Mouse (Mus musculus) neural tube, embryonic 12.5 days (tissue): ENCODE measurements at regions not wholly inside any gene's neighbourhood (a gene's known extent, or its start where the extent isn't known, plus 50 kb on each side); places are given as distances from the start of the nearest gene placed in this dataset.

Experiments used
- ATAC-seq: fragments of 200-750 bp; cut with Nextera tagmentation; 2 replicates; pipeline ENCODE4 v1.8.0; 2017; ENCODE audit warnings: low read depth, mild to moderate bottlenecking, moderate TSS enrichment, moderate library complexity; ENCODE audit not compliant: low FRiP score
- H3K27ac ChIP-seq: fragments of 300-500 bp; sonication (generic); 2 replicates; pipeline ENCODE4 v1.5.1; 2016
- H3K27me3 ChIP-seq: fragments of 300-500 bp; sonication (generic); replicated peaks from 2 replicates; pipeline ENCODE4 v1.6.1; 2016; ENCODE audit warnings: mild to moderate bottlenecking
- H3K36me3 ChIP-seq: fragments of 300-500 bp; sonication (generic); 2 replicates; pipeline ENCODE4 v1.6.1; 2016; ENCODE audit warnings: mild to moderate bottlenecking
- H3K4me1 ChIP-seq: fragments of 300-500 bp; sonication (generic); 2 replicates; pipeline ENCODE4 v1.6.1; 2016
- H3K4me2 ChIP-seq: fragments of 300-500 bp; sonication (generic); replicated peaks from 2 replicates; pipeline ENCODE4 v1.6.1; 2016; ENCODE audit warnings: mild to moderate bottlenecking
- H3K4me3 ChIP-seq: fragments of 300-500 bp; sonication (generic); 2 replicates; pipeline ENCODE4 v1.5.1; 2016
- H3K9ac ChIP-seq: fragments of 300-500 bp; sonication (generic); 2 replicates; pipeline ENCODE4 v1.6.1; 2016; ENCODE audit warnings: mild to moderate bottlenecking
- H3K9me3 ChIP-seq: fragments of 300-500 bp; sonication (generic); 2 replicates; pipeline ENCODE4 v1.6.1; 2016; ENCODE audit warnings: mild to moderate bottlenecking
- WGBS: fragments of 180-500 bp; shearing (Covaris S2); methylation state at CpG from one replicate; pipeline ENCODE4 v1.1.7; 2016; 5-methylcytosine and 5-hydroxymethylcytosine counted together

DNA sequence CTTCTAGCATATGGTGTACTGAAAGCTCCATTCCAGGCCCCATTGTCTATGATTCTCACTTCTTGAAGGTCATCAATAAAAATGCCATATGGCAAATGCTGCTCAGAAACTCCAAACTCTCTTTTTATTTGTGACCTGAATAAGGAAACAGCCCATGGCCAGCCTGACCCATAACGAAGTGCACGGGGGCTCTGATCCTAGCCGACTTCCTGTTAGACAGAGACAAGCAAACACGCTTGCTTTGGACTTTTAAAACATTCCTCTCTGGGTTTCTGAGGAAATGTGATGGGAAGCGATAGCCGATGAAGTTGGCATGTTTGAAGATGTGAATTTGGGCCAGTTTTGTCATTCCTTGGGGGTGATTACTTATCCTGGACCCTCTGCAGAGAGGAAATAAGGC lies 346.1 kb upstream of the Ddhd1 start:
- Histone ChIP-seq H3K9ac (no peak overlapping the region), H3K9me3 (no peaks in the 10 kb centered on the region), H3K4me1 (no peaks in the 10 kb centered on the region), H3K36me3 (no peaks in the 10 kb centered on the region), H3K4me2 (no peak overlapping the region), H3K4me3 (no peak overlapping the region), H3K27me3 (no peaks in the 10 kb centered on the region), H3K27ac (no peak overlapping the region)
- no peak for ATAC-seq
- WGBS: 80% methylated on average over 6 of the region's 6 CpGs

DNA sequence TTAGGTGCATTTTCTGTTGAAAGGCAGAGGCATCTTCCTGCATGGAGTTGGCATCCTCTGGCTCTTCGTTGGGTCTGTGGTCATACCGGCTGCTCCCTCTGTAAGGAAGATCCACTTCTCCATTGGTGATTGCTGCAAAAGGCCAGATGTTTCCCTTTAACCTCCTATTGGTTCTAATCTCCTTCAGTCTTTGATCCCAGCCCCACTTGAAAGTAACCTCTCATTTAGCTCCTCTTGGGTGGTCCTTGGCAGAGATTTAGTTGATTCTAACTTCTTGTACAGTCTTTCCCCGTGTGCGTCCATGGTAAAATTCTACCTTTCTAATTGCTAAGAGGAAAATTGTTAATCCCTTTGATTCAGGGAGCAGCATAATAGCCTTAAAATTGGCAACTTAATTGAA lies 347.4 kb upstream of the Ddhd1 start:
- WGBS: 59% methylated on average over 4 of the region's 4 CpGs
- no peaks in the 10 kb centered on the region for H3K27me3 ChIP-seq
- no peak overlapping the region for H3K9ac ChIP-seq
- H3K4me1 ChIP-seq: no peaks in the 10 kb centered on the region
- no peak overlapping the region for H3K4me2 ChIP-seq
- no peak for ATAC-seq
- no peaks in the 10 kb centered on the region for H3K9me3 ChIP-seq
- no peak overlapping the region for H3K4me3 ChIP-seq
- no peak overlapping the region for H3K27ac ChIP-seq
- H3K36me3 ChIP-seq: no peaks in the 10 kb centered on the region

DNA sequence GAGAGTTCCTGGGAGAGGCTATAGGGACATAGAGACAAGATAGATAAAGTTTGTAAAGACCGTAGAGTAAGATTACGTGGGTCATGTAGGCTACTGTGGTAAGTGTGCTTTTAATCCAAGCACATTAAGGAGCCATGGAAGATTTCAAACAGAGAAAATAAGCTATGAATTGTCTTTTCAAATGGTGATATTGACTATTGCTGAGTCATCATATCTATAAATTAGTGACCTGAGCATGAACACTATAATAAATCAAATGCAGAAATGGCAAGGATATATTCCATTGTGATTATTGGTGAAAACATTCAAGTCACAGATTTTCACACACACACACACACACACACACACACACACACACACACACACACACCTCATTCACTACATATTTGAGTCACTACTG lies 355.3 kb upstream of the Ddhd1 start:
- no peak for ATAC-seq
- no peaks in the 10 kb centered on the region for H3K27me3 ChIP-seq
- no peak overlapping the region for H3K4me3 ChIP-seq
- H3K36me3 ChIP-seq: no peaks in the 10 kb centered on the region
- no peaks in the 10 kb centered on the region for H3K9me3 ChIP-seq
- no peaks in the 10 kb centered on the region for H3K4me1 ChIP-seq
- H3K4me2 ChIP-seq: no peak overlapping the region
- H3K27ac ChIP-seq: no peak overlapping the region
- no peak overlapping the region for H3K9ac ChIP-seq
- 96% methylated on average over 2 of the region's 2 CpGs for WGBS

DNA sequence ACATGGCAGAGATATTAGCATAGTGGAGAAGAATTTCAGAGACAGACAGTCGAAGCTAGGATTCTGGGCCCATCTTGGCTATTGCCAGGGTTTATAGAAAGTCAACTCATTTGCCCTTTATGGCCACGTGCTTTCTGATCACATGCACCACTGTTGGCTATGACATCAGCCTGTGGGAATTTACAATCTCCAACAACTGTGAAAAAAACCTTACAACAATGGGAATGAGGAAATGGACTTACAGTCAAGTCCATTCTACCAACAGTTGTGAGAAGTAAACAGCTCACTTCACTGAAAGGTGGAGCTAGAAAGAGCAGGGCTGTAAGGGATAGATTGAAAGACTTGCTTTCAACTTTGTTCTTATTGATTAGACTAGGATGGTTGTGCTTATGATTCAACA lies 356.1 kb upstream of the Ddhd1 start:
- Histone ChIP-seq H3K27me3 (no peaks in the 10 kb centered on the region), H3K9me3 (no peaks in the 10 kb centered on the region), H3K9ac (no peak overlapping the region), H3K27ac (no peak overlapping the region), H3K4me2 (no peak overlapping the region), H3K4me1 (no peaks in the 10 kb centered on the region), H3K4me3 (no peak overlapping the region), H3K36me3 (no peaks in the 10 kb centered on the region)
- ATAC-seq: no peak
- 55% methylated on average over 2 of the region's 2 CpGs for WGBS

DNA sequence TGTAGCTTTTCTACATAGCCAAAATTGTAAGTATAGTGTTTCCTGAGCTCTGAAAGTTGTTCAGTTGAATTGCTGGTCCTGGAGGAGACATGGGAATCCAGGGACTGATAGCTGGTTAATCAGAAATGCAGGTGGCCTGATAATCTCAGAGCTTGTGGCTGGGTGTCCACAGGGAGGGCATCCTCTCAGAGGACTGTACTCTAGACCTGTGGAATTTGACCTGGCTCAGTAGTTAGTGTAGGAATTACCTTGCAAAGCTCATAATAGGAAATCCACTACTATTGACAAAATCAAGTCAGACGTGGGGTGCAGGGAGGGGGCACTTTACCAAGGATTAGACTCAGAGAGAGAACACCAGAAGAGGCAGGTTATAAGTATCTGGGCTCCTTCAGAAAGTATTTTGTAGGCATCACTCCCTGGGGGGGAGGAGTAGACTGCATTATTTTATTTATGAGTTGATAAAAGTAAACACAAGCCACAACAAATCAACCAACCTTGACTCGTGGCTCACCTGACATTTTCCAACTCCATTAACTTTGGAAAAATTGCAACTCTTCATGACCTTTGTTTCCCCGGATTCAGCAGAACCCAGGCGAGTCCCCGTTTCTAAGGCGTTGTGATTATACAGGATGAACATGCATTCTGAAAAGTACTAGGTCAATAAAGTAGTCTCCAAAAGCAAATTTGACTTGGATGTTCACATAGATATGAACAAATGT lies 357.9 kb upstream of the Ddhd1 start:
- no peaks in the 10 kb centered on the region for H3K36me3 ChIP-seq
- no peaks in the 10 kb centered on the region for H3K9me3 ChIP-seq
- no peaks in the 10 kb centered on the region for H3K4me1 ChIP-seq
- WGBS: 86% methylated on average over 6 of the region's 6 CpGs
- no peak overlapping the region for H3K27ac ChIP-seq
- no peak overlapping the region for H3K9ac ChIP-seq
- H3K4me2 ChIP-seq: no peak overlapping the region
- no peak overlapping the region for H3K4me3 ChIP-seq
- ATAC-seq: no peak
- H3K27me3 ChIP-seq: no peaks in the 10 kb centered on the region

DNA sequence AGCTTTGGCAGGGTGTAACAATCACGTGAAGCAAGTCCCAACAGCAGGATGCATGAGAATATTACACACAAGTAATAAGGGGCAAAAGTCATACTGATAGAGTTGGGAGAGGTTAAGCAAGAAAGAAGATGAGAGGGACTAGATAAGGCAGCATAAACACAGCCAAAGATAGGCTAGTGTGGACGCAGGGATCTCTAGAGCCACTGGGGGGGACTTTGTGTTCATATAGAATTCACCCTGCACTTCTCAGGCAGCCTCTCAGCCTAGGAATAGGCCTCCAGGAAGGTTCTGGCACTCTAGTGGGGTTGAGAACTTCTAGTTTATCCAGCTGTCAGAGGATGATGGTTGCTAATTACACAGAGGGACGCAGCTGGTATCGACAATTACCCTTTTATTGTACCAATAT lies 358.8 kb upstream of the Ddhd1 start:
- no peak for ATAC-seq
- 49% methylated on average over 4 of the region's 4 CpGs for WGBS
- no peak overlapping the region for H3K4me3 ChIP-seq
- H3K4me1 ChIP-seq: no peaks in the 10 kb centered on the region
- no peaks in the 10 kb centered on the region for H3K36me3 ChIP-seq
- H3K4me2 ChIP-seq: no peak overlapping the region
- no peak overlapping the region for H3K9ac ChIP-seq
- H3K9me3 ChIP-seq: no peaks in the 10 kb centered on the region
- no peak overlapping the region for H3K27ac ChIP-seq
- no peaks in the 10 kb centered on the region for H3K27me3 ChIP-seq

DNA sequence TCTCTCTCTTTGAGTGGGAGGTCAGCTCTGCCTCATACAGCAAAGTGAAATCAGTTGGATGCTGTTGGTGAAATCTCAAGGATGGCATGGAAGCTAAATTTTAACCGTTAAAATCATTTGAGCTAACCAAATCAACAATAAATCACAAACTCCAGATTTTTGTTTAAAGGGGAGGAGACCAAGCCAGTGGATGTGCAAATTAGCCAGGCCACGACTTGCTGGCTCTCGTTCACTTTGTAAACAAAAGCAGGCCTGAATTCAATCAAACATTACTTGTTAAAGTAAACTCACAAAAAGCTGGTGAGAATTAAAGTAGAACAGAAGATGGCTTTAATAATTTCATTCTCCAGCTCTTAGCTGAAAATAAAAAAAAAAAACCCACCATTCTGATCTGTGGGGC lies 359.3 kb upstream of the Ddhd1 start:
- Histone ChIP-seq H3K27me3 (no peaks in the 10 kb centered on the region), H3K4me3 (no peak overlapping the region), H3K9ac (no peak overlapping the region), H3K4me2 (no peak overlapping the region), H3K36me3 (no peaks in the 10 kb centered on the region), H3K27ac (no peak overlapping the region), H3K4me1 (no peaks in the 10 kb centered on the region), H3K9me3 (no peaks in the 10 kb centered on the region)
- ATAC-seq: no peak
- 55% methylated on average over 3 of the region's 3 CpGs for WGBS

DNA sequence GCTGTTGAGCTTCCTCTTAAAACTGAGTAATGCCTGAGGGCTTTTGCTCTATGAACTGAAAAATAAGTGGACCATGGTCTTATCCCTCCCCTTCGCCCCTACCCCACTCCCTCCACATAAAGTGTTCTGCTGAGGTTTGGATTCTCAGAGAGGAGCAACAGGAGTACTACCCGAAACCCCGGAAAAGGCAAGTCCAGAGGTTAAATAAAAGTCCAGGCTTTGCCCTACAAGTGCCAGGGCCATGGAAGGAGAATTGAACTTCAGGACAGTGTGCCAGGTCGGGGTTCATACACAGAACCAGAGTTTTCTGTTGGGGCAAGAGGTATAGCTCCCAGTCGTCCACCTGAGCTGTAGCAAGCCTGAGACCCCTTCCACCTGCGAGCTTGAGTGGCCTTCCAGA lies 360.0 kb upstream of the Ddhd1 start:
- WGBS: 85% methylated on average over 6 of the region's 6 CpGs
- no peaks in the 10 kb centered on the region for H3K9me3 ChIP-seq
- ATAC-seq: no peak

DNA sequence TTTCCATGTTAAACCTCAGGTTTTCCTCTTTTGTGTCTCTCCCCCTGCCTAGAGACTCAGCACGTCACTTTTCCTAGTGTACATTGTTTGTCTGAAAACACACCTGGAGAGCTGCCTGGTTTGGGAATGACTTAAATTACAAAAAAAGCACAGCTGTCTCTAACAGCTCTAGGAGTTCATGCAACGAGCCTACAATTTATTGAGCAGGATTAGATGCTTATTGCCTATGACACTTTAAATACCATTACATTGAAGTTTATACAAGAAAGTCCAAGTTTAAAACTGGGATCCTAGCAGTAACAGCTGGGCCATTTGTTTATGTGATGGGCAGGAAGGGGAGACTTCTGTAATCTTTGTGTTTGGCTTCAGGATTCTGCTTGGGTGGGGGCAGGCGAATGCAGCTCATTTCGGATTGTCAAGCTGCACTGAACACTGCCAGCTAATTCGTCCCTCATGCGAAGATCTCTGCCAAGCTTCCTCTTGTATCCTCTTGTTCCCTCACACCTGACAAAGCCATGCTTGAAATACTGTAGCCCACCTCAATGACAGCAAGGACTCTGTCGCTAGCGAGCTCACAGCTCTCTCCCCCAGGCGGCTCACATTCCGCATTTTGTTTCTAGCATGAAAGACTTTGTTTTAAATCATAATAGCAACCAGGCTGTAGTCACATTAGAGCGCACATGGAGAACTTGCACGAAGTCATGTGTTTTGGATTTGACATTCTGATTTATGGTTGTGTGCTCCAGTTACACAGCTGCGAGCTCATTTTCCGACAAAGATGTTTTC lies 359.8 kb upstream of the Gm15217 start:
- H3K36me3 ChIP-seq: no peaks in the 10 kb centered on the region
- H3K9me3 ChIP-seq: no peaks in the 10 kb centered on the region
- H3K9ac ChIP-seq: no peak overlapping the region
- no peak overlapping the region for H3K4me2 ChIP-seq
- no peaks in the 10 kb centered on the region for H3K27me3 ChIP-seq
- no peak overlapping the region for H3K4me3 ChIP-seq
- no peak for ATAC-seq
- WGBS: 63% methylated on average over 14 of the region's 14 CpGs
- no peak overlapping the region for H3K27ac ChIP-seq
- no peaks in the 10 kb centered on the region for H3K4me1 ChIP-seq

More for the DNA sequence above, 360.0 kb upstream of the Ddhd1 start:
- H3K4me3 ChIP-seq: no peak overlapping the region
- no peak overlapping the region for H3K4me2 ChIP-seq
- no peak overlapping the region for H3K9ac ChIP-seq
- no peak overlapping the region for H3K27ac ChIP-seq
- H3K36me3 ChIP-seq: no peaks in the 10 kb centered on the region
- no peaks in the 10 kb centered on the region for H3K27me3 ChIP-seq
- no peaks in the 10 kb centered on the region for H3K4me1 ChIP-seq

DNA sequence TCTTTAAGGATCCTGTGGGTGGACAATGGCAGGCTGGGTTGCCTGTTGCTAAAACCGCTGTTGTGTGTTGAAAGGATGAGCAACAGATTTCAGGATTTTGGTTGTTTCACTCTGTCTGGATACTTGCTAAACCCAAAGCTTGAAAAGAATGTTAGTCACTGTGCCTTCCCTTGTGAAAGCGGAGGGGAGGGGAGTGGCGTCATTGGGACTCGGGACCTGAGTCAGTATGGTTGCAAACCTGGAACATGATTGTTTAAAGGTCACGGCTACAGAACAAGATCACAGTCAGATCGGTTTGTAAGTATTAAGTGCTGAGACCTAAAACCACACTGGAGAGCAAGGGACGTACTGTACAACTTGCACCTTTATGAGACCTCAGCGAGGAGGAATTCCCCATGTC lies 344.9 kb upstream of the Gm15217 start:
- no peaks in the 10 kb centered on the region for H3K36me3 ChIP-seq
- H3K4me3 ChIP-seq: no peak overlapping the region
- H3K4me1 ChIP-seq: no peaks in the 10 kb centered on the region
- H3K9me3 ChIP-seq: no peaks in the 10 kb centered on the region
- H3K9ac ChIP-seq: no peak overlapping the region
- 94% methylated on average over 8 of the region's 8 CpGs for WGBS
- H3K4me2 ChIP-seq: no peak overlapping the region
- no peak overlapping the region for H3K27ac ChIP-seq
- no peak for ATAC-seq
- no peaks in the 10 kb centered on the region for H3K27me3 ChIP-seq

DNA sequence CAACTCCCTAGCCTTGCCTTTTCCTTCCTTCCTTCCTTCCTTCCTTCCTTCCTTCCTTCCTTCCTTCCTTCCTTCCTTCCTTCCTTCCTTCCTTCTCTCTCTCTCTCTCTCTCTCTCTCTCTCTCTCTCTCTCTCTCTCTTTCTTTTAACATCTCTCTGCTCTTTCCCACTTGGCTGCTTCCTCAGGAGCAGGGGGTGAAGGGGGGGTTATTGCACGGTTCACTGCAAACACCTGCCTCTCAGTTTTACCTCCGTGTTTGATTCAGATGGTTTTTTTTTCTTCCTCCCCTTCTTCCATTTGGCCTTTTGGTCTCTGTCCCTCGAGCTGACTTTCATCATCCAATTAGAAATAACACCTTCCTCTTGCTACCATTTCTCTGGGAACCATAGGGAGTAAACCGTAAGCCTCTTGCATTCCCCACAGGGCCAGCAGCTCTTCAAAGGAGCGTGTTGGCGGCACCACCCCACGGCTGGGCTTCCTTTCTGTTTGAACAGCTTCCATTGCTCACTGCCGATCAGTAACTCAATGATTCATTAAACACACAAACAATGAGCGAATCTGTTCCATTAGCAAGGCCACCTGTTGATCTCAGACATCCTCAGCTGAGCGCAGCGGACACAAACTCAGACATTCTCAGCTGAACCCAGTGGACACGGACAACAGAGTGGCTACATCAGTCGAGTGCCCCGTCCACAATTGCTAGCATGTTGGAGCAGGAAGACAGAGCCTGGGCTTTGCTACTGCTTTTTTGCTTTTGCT lies 318.4 kb upstream of the Gm15217 start:
- 30% methylated on average over 14 of the region's 14 CpGs for WGBS
- ATAC-seq: no peak
- no peak overlapping the region for H3K4me3 ChIP-seq
- H3K9ac ChIP-seq: no peak overlapping the region
- no peaks in the 10 kb centered on the region for H3K36me3 ChIP-seq
- H3K27me3 ChIP-seq: no peaks in the 10 kb centered on the region
- 0 out of 2 replicates have a peak, but pooled peaks cover 4% of the 10 kb centered on the region for H3K4me1 ChIP-seq
- H3K9me3 ChIP-seq: no peaks in the 10 kb centered on the region
- H3K4me2 ChIP-seq: peak overlapping the region; percentile 39
- no peak overlapping the region for H3K27ac ChIP-seq

DNA sequence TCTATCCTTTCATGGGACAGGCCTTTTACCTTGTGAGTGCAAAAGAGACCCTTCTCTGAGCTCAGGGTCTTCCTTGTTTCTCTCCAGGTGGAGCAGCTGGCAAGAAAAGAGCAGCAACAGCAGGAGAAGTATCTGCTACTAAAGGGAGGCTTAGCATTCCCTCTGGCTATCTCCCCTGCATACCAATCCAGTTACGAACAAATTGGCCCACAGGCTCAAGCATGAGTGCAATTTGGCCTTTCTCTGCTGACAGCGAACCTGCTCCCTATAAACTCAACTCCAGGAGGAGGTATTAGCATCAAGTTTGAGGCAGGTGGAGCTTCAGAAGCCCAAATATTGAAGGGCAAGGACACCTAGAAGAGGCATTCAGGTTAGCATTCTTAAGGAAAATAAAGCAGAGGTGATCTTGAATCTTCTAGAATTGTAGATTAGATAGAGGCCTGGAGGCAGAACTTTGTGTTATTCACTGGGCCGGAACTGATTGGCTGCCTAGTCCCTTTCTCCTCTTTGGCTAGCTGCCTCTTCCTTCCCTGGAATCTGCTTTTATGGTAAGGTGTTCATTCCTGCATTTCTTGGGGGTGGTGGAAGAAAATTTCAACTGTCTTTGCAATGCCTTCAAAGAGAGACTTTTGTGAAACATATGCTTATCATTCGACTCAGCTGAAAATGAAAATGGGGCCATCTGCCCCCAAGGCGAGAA lies 312.0 kb upstream of the Gm15217 start:
- Histone ChIP-seq H3K9me3 (no peaks in the 10 kb centered on the region), H3K36me3 (no peaks in the 10 kb centered on the region), H3K4me2 (no peak overlapping the region), H3K27me3 (no peaks in the 10 kb centered on the region), H3K27ac (no peak overlapping the region), H3K4me3 (no peak overlapping the region), H3K4me1 (no peaks in the 10 kb centered on the region), H3K9ac (no peak overlapping the region)
- 78% methylated on average over 5 of the region's 5 CpGs for WGBS
- no peak for ATAC-seq
